Mouse (Mus musculus) myocyte (in vitro differentiated cells): ENCODE results near the gene Hydin.

Experiments used
- CEBPB ChIP-seq: IDR thresholded peaks from 2 replicates; pipeline ENCODE4 v1.6.1; 2011; ENCODE audit warnings: mild to moderate bottlenecking, moderate library complexity; ENCODE audit not compliant: poor library complexity, insufficient read depth, severe bottlenecking
- E2F4 ChIP-seq: IDR thresholded peaks from one replicate; pipeline ENCODE4 v1.6.1; 2011; ENCODE audit warnings: mild to moderate bottlenecking, control low read depth, moderate library complexity; ENCODE audit not compliant: insufficient read depth
- MAX ChIP-seq: IDR thresholded peaks from one replicate; pipeline ENCODE4 v1.6.1; 2011; ENCODE audit warnings: low read depth, mild to moderate bottlenecking, control low read depth
- MYOD1 ChIP-seq, 3 experiments: IDR thresholded peaks; one replicate each; pipeline ENCODE4 v1.6.1; 2011; ENCODE audit warnings: control low read depth in 2 of 3, low read depth in 2 of 3, mild to moderate bottlenecking in 2 of 3, moderate library complexity in 1 of 3; ENCODE audit not compliant: insufficient read length in 2 of 3, control insufficient read depth in 1 of 3
- MYOG ChIP-seq, 3 experiments: IDR thresholded peaks; one replicate each; pipeline ENCODE4 v1.6.1; 2011; ENCODE audit warnings: control low read depth in 2 of 3, low read depth in 2 of 3, mild to moderate bottlenecking in 2 of 3; ENCODE audit not compliant: insufficient read length in 2 of 3, control insufficient read depth in 1 of 3, insufficient read depth in 1 of 3
- POLR2A ChIP-seq: IDR thresholded peaks from one replicate; pipeline ENCODE4 v1.6.1; 2011; ENCODE audit warnings: low read depth, mild to moderate bottlenecking, control low read depth, moderate library complexity; ENCODE audit not compliant: insufficient read length
- POLR2AphosphoS2 ChIP-seq: IDR thresholded peaks from one replicate; pipeline ENCODE4 v1.6.1; 2011; ENCODE audit warnings: low read depth, control low read depth; ENCODE audit not compliant: insufficient read length
- SRF ChIP-seq: IDR thresholded peaks from one replicate; pipeline ENCODE4 v1.6.1; 2011; ENCODE audit warnings: low read depth; ENCODE audit not compliant: control insufficient read depth, insufficient read length
- TCF12 ChIP-seq: IDR thresholded peaks from one replicate; pipeline ENCODE4 v1.6.1; 2011; ENCODE audit warnings: mild to moderate bottlenecking, control low read depth; ENCODE audit not compliant: poor library complexity, insufficient read depth, severe bottlenecking
- TCF3 ChIP-seq: IDR thresholded peaks from one replicate; pipeline ENCODE4 v1.6.1; 2011; ENCODE audit warnings: low read depth, control low read depth; ENCODE audit not compliant: insufficient read length
- USF1 ChIP-seq: IDR thresholded peaks from one replicate; pipeline ENCODE4 v1.6.1; 2011; ENCODE audit warnings: low read depth, mild to moderate bottlenecking, control low read depth, moderate library complexity

DNA sequence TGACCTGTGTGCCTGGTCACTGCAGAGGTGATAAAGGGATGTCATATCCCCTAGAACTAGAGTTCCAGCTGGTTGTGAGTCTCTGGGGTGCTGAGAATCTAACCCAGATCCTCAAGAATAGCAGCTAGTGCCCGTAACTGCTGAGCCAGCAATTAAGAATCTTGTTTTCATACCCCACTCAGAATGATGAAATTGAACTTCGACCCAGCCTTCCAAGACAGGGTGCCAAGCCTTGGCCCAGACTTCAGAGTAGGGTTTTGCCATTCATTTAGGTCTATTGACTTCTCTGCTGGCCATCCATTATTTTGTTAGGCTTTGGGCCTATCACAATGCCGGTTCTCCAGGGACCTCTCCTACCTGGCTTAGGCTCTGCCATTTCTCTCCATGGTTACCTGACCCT, 367.0 kb downstream of the Hydin start:
- TF ChIP-seq USF1 (no peak), E2F4 (no peak), MYOG (IDR thresholded peaks at IDR 0.05; ENCODE audit: control insufficient read depth in 1 of 3, insufficient read depth in 1 of 3, insufficient read length in 2 of 3, low read depth in 2 of 3) (no peak), POLR2A (no peak), MAX (no peak), MYOD1 (IDR thresholded peaks at IDR 0.05; ENCODE audit: control insufficient read depth in 1 of 3, insufficient read length in 2 of 3, low read depth in 2 of 3) (no peak), POLR2AphosphoS2 (no peak), CEBPB (no peak), TCF3 (no peak), TCF12 (no peak), SRF (no peak)
